Mouse (Mus musculus): ENCODE measurements around the gene Ddx1.

Ddx1 gene

GRCm38 (mm10) chr12:13248691-13249572 is at the start of gene Ddx1:
Ddx1 (minus strand) TSS chr12:13249213.
- peak; percentile 86 to 88 for DNase-seq

- DNase-seq = no peak
Observed at GRCm38 (mm10) chr12:13293421-13293881, 44.4 kb upstream of the Ddx1 start.

GRCm38 (mm10) chr12:13291453-13291852 is 42.4 kb upstream of the Ddx1 start:
- no peak for DNase-seq

GRCm38 (mm10) chr12:13269570-13270390 is 20.8 kb upstream of the Ddx1 start:
- DNase-seq = no peak

- DNase-seq = peak; percentile 81
Observed at GRCm38 (mm10) chr12:13268826-13269449, 19.9 kb upstream of the Ddx1 start, which contains the start of gene Nbas. Nbas (plus strand) TSS chr12:13269133.

GRCm38 (mm10) chr12:13268412-13268811 is 19.4 kb upstream of the Ddx1 start:
- no peak for DNase-seq

- DNase-seq = no peak
Observed at GRCm38 (mm10) chr12:13255701-13256100, 6.7 kb upstream of the Ddx1 start.

GRCm38 (mm10) chr12:13255068-13255467 is 6.1 kb upstream of the Ddx1 start:
- DNase-seq = no peak

GRCm38 (mm10) chr12:13249573-13249919 is 533 bp upstream of the Ddx1 start:
- DNase-seq = no peak

- DNase-seq = no peak
Observed at GRCm38 (mm10) chr12:13242453-13242852, 6.6 kb downstream of the Ddx1 start.

GRCm38 (mm10) chr12:13218101-13218514 is 30.9 kb downstream of the Ddx1 start:
- DNase-seq = no peak

- DNase-seq = no peak
Observed at GRCm38 (mm10) chr12:13217568-13217967, 31.4 kb downstream of the Ddx1 start.

- DNase-seq = no peak
Observed at GRCm38 (mm10) chr12:13216501-13217103, 32.4 kb downstream of the Ddx1 start.

- peak; percentile 75 to 76 for DNase-seq
Observed at GRCm38 (mm10) chr12:13214345-13215278, 34.4 kb downstream of the Ddx1 start.

- no peak for DNase-seq
Observed at GRCm38 (mm10) chr12:13211746-13212482, 37.1 kb downstream of the Ddx1 start.

GRCm38 (mm10) chr12:13209692-13210377 is 39.2 kb downstream of the Ddx1 start:
- DNase-seq = no peak

- DNase-seq = no peak
Observed at GRCm38 (mm10) chr12:13208983-13209451, 40.0 kb downstream of the Ddx1 start.

- no peak for DNase-seq
Observed at GRCm38 (mm10) chr12:13208517-13208916, 40.5 kb downstream of the Ddx1 start.

- no peak for DNase-seq
Observed at GRCm38 (mm10) chr12:13207099-13207498, 41.9 kb downstream of the Ddx1 start.

GRCm38 (mm10) chr12:13205733-13206132 is 43.3 kb downstream of the Ddx1 start:
- DNase-seq = no peak
